Mouse (Mus musculus): ENCODE measurements around the gene Snx22.

- TF ChIP-seq CTCF (IDR thresholded peaks at IDR 0.05; ENCODE audit: low read depth, low read length) = no peak
- no peak for TF ChIP-seq TAL1 (conservative IDR thresholded peaks at IDR 0.05; ENCODE audit: low read depth, low read length)
- TF ChIP-seq GATA1 (IDR thresholded peaks at IDR 0.05; ENCODE audit: borderline replicate concordance, low read length) = no peak
- no peak for TF ChIP-seq POLR2AphosphoS5 (IDR thresholded peaks at IDR 0.05; ENCODE audit: insufficient replicate concordance, low read depth, low read length)
- no peak for TF ChIP-seq GATA2 (IDR thresholded peaks at IDR 0.05; ENCODE audit: borderline replicate concordance, low read depth, low read length)
Observed at GRCm38 (mm10) chr9:66110126-66110525, 40.6 kb upstream of the Snx22 start.

All from G1E (cell line).